Mouse (Mus musculus): ENCODE measurements around the gene Scgb1b24.

Scgb1b24 gene

DNA sequence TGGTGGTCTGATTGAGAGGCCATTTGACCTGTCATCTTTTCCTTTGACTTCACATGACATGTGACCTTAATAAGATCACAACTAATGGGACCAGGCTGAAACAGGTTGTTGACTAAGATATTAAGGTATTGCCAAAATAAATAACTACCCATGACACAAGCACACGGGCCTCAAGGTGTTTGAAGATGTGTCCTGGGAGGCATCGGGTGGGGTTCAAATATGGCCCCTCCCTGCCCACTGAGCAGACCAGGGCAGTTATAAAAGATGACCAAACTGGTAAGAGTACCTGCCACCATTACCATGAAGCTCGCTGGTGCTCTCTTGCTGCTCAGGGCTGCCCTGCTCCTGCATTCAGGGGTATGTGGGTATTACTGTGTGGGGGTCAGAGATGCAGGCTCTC lies at the start of gene Scgb1b24:
TSS of gene Scgb1b24 (plus strand) at position 301 of the 400 bp plus-strand sequence.
- DNase-seq (ENCODE audit: low spot score), result no peak

- no peak for DNase-seq (ENCODE audit: low spot score)
Observed at GRCm38 (mm10) chr7:33739212-33739611, 4.4 kb upstream of the Scgb1b24 start, which contains the start of gene Scgb2b24. Scgb2b24 (minus strand) TSS chr7:33739312.
